Mouse (Mus musculus) forebrain, embryonic 13.5 days (tissue): Measurements from ENCODE around the gene Fsd1. TPM values are rescaled to one million over a fixed set of nuclear protein-coding genes. Genes with fewer than 3 reads are reported as not detected.

Source experiments
- ATAC-seq: fragments of 200-750 bp; cut with Nextera tagmentation; 2 replicates; pipeline ENCODE4 v1.8.0; 2017
- H3K27ac ChIP-seq: fragments of 300-500 bp; sonication (generic); 2 replicates; pipeline ENCODE4 v1.5.1; 2015; ENCODE audit warnings: inconsistent platforms, mild to moderate bottlenecking, moderate library complexity
- H3K27me3 ChIP-seq: fragments of 300-500 bp; sonication (generic); 2 replicates; pipeline ENCODE4 v1.6.1; 2015; ENCODE audit warnings: mild to moderate bottlenecking, inconsistent platforms
- H3K36me3 ChIP-seq: fragments of 300-500 bp; sonication (generic); 2 replicates; pipeline ENCODE4 v1.6.1; 2015; ENCODE audit warnings: mild to moderate bottlenecking, inconsistent platforms; ENCODE audit not compliant: poor library complexity, severe bottlenecking
- H3K4me1 ChIP-seq: fragments of 300-500 bp; sonication (generic); 2 replicates; pipeline ENCODE4 v1.6.1; 2015; ENCODE audit warnings: inconsistent platforms
- H3K4me2 ChIP-seq: fragments of 300-500 bp; sonication (generic); 2 replicates; pipeline ENCODE4 v1.6.1; 2015; ENCODE audit warnings: inconsistent platforms, mild to moderate bottlenecking, moderate library complexity
- H3K4me3 ChIP-seq: fragments of 300-500 bp; sonication (generic); 2 replicates; pipeline ENCODE4 v1.5.1; 2015; ENCODE audit warnings: mild to moderate bottlenecking, inconsistent platforms
- H3K9ac ChIP-seq: fragments of 300-500 bp; sonication (generic); 2 replicates; pipeline ENCODE4 v1.6.1; 2015; ENCODE audit warnings: mild to moderate bottlenecking, inconsistent platforms
- H3K9me3 ChIP-seq: fragments of 300-500 bp; sonication (generic); replicated peaks from 2 replicates; pipeline ENCODE4 v1.6.1; 2016; ENCODE audit warnings: inconsistent platforms
- WGBS: fragments of 180-500 bp; shearing (Covaris S2); methylation state at CpG from one replicate; pipeline ENCODE4 v1.1.7; 2015; 5-methylcytosine and 5-hydroxymethylcytosine counted together
- polyA plus RNA-seq: library from polyadenylated mRNA; unstranded; fragments of >200 nt; fragmentation: Nextera tagmentation; extraction: Ambion mirVana; gene quantifications from 2 replicates; pipeline ENCODE4 v1.2.1, GENCODE M21; 2015

Gene Fsd1
- polyA plus RNA-seq, 1 experiment from 2014 or later, result 96.0 TPM

DNA sequence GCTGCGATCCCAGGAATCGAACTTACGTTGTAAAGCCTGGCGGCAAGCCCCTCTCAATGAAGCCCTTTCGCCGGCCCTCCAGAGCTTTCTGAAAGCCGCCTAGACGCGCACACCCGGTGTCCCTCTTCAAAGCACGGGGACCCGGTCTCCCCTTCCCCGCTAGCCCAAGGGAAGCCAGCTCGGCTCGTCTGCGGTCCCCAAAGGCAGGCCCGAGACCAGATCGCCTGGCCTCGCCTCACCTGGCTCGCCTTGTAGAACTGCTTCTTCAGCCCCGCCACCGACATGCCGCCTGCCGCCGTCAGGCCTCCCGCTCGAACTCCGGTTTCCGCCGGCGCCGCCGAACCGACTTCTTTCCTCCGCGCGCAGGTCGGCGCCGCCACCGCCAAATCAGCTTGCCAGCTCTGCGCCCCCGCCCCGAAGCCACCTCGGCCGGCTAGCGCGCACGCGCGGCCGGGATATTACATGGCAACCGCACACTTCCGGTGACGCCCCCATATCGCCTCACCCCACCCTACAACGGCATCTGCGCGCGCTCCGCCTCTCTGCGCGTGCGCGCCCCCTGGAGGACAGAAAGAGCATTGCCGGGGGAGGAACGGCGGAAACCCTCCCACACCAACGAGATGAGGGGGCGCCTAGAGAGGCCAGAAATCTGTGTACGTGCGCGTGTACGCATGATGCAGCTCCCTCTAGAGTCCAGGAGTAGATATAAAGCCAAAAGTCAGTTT is 50.0 kb downstream of the Fsd1 start, which contains the start of gene Sh3gl1:
Sh3gl1 (minus strand) TSS at position 460 of the 725 bp plus-strand sequence.
- Histone ChIP-seq H3K27ac (peak within 1 kb of the TSS; percentile 86), H3K4me1 (peaks cover 39% of the 10 kb centered on the region), H3K36me3 (peaks cover 21% of the 10 kb centered on the region), H3K9me3 (no peaks in the 10 kb centered on the region), H3K9ac (peak within 1 kb of the TSS; percentile 90), H3K4me3 (peak within 1 kb of the TSS; percentile 85), H3K4me2 (peak within 1 kb of the TSS; percentile 67), H3K27me3 (no peaks in the 10 kb centered on the region)
- WGBS, result under 1% methylated on average over 74 of the region's 74 CpGs
- ATAC-seq, result peak; percentile 91

DNA sequence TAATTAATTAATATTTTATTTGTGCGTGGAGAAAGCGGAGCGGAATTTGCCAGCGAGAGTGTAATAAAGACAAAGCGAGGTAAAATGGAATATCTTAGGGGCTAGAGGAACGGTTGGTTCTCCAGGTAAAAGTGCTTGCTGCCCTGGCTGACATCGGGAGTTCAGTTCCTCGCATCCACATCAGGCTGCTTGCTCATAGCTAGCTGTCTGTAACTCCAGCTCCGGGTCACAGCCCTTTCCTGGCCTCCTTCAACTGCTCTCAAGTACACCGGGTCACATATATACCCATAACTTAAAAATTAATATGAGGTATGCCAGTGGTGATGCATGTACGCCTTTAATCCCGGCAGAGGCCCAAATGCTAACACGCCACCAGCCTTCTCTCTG is 50.6 kb downstream of the Fsd1 start:
- peak; percentile 42 for ATAC-seq
- Histone ChIP-seq H3K9me3 (no peaks in the 10 kb centered on the region), H3K9ac (no peak overlapping the region; the same call in 1 of the 2 replicates), H3K4me1 (peaks cover 44% of the 10 kb centered on the region), H3K27me3 (no peaks in the 10 kb centered on the region), H3K4me3 (peak overlapping the region; percentile 85), H3K36me3 (peaks cover 21% of the 10 kb centered on the region), H3K4me2 (peak overlapping the region; percentile 67), H3K27ac (no peak overlapping the region)
- 36% methylated on average over 13 of the region's 13 CpGs for WGBS

DNA sequence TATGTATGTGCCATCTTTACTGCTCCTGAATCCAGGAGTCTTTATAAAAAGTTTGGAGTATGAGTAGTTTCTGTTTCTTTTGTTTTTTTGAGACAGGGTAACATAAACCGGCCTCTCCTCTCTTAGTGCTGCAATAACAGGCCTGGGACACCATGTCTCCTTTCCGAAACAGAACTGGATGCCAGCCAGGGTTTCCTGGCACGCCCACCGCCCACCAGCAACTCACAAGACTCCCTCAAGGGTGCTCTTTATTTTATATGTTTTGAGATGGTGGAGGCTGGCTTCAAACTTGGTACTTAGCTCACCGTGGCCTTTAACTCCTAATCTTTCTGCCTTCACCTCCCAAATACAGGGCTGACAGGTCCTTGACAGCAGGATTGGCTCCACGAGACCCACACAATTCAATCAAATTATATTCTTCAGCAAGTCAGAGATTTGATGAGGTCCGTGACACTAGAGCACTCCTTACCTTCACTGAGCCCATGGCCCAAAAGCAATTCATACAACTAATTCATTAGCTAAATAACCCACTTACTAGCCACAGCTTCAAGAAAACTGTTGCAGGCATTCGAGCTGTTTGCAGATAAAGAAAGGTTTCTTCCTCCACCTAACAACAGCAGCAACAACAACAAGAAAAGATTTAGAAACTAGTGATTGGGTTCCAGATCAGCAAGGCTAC is 52.4 kb downstream of the Fsd1 start:
- whole genome bisulfite sequencing, result 87% methylated on average over 8 of the region's 8 CpGs

DNA sequence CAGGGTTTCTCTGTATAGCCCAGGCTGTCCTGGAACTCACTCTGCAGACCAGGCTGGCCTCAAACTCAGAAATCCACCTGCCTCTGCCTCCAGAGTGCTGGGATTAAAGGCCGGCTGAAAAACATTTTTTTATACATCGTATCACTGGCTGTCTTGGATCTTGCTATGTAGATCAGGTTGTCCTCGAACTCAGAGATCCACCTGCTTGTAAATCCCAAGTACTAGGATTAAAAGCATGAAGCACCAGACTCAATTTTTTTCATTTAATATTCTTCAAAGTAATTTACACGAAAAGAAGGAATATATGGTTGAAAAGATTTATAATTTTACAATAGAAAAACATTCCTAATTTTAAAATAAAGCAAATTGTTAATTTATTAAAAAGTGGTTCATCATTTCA is 53.0 kb downstream of the Fsd1 start:
- H3K4me1 ChIP-seq, result peaks cover 43% of the 10 kb centered on the region
- peaks cover 13% of the 10 kb centered on the region for H3K36me3 ChIP-seq
- H3K27me3 ChIP-seq, result no peaks in the 10 kb centered on the region
- peak overlapping the region; percentile 88 for H3K4me2 ChIP-seq
- no peak overlapping the region for H3K27ac ChIP-seq
- H3K9ac ChIP-seq, result no peak overlapping the region
- H3K4me3 ChIP-seq, result peak overlapping the region; percentile 79
- no peaks in the 10 kb centered on the region for H3K9me3 ChIP-seq
- ATAC-seq, result no peak
- 85% methylated on average over 4 of the region's 4 CpGs for WGBS

More for the DNA sequence above, 52.4 kb downstream of the Fsd1 start:
- Histone ChIP-seq H3K27me3 (no peaks in the 10 kb centered on the region), H3K36me3 (peaks cover 14% of the 10 kb centered on the region), H3K9me3 (no peaks in the 10 kb centered on the region), H3K4me2 (no peak overlapping the region), H3K4me3 (no peak overlapping the region), H3K9ac (no peak overlapping the region), H3K4me1 (peaks cover 49% of the 10 kb centered on the region), H3K27ac (no peak overlapping the region)
- no peak for ATAC-seq

DNA sequence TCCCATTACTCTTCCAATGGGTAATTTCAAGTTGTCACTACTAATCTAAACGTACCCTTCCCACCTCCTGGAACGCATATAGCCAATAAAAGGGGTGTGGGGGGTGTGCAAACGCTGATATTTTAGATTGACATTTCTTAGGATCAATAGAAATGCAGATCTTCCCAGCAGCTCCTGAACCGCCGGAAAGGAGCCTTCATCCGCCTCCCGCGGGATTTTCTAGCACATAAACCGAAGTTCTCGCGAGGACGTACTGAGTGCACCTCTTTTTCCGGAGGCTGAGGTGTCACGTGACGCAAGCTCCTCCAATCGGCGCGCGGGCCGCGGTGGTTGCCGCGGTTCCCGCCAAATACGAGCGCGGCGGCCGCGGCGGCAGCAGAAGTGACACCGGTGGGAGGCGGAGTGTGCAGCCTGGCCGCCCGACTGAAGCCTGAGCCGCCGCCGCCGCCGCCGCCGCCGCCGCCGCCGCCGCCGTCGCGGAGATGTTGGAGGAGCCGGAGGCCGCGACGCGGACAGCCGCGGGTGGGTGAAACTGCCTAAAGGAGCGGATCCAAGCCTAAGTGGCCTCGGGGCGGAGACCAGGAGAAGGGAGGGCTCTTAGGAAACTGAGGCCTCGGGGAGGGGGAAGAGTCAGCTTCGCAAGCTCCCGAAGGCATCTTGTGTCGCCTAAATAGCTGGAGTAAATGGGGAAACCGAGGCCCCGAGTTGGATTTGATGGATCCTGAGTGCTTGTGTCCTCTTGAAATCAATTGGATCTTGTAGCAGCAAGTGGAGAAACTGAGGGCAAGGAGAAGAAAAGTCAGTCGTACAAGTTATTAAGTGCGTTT is 53.9 kb downstream of the Fsd1 start, which contains the start of gene Chaf1a:
Chaf1a (plus strand) TSS at position 410 of the 827 bp plus-strand sequence.
- ATAC-seq, result peak; percentile 87
- Histone ChIP-seq H3K9me3 (no peaks in the 10 kb centered on the region), H3K4me2 (peak within 1 kb of the TSS; percentile 88), H3K36me3 (peaks cover 15% of the 10 kb centered on the region), H3K27me3 (no peaks in the 10 kb centered on the region), H3K4me1 (peaks cover 36% of the 10 kb centered on the region), H3K27ac (peak within 1 kb of the TSS; percentile 68), H3K4me3 (peak within 1 kb of the TSS; percentile 79), H3K9ac (peak within 1 kb of the TSS; percentile 84)
- under 1% methylated on average over 53 of the region's 68 CpGs for WGBS

DNA sequence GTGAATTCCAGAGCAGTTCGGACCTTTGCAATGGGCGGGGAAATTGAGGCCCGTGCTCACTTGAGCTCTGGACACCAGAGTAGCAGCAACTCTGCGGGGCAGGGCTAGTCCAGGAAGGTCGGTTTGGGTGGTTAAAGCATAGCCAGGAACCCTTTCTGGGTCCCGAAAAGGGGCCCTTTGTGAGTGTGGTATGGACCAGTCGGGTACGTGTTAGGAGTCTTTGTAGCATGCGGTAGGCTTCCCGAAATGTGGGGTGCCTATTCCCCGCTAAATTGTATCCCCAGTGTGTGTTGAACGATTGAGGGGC is 54.5 kb downstream of the Fsd1 start:
- H3K27ac ChIP-seq, result no peak overlapping the region
- ATAC-seq, result no peak
- WGBS, result under 1% methylated on average over 12 of the region's 12 CpGs

More for the DNA sequence above, 54.5 kb downstream of the Fsd1 start:
- Histone ChIP-seq H3K27me3 (no peaks in the 10 kb centered on the region), H3K36me3 (peaks cover 21% of the 10 kb centered on the region), H3K9ac (peak overlapping the region; percentile 84), H3K4me2 (peak overlapping the region; percentile 88), H3K9me3 (no peaks in the 10 kb centered on the region), H3K4me1 (peaks cover 30% of the 10 kb centered on the region), H3K4me3 (peak overlapping the region; percentile 79)

Other genes with a start within 250 kb of the Fsd1 start
- gene Adgre4, start 236.5 kb upstream of the Fsd1 start, polyA plus RNA-seq, result 0.06 and 0.13 TPM in 2 replicates
- gene Zfp119a, start 107.6 kb upstream of the Fsd1 start, polyA plus RNA-seq, result 10.7 and 12.1 TPM in 2 replicates
- gene Zfp959, start 94.4 kb upstream of the Fsd1 start, polyA plus RNA-seq, result 15.0 and 15.5 TPM in 2 replicates
- 6.6 and 7.3 TPM in 2 replicates for gene Zfp119b, start 37.0 kb upstream of the Fsd1 start, polyA plus RNA-seq
- 2.4 and 2.6 TPM in 2 replicates for gene Ebi3, start 33.9 kb upstream of the Fsd1 start, polyA plus RNA-seq
- 29.2 and 32.1 TPM in 2 replicates for gene Yju2, start 27.4 kb upstream of the Fsd1 start, polyA plus RNA-seq
- 102 TPM in 2 replicates for gene Shd, start 16.0 kb upstream of the Fsd1 start, polyA plus RNA-seq
- 3.9 and 4.8 TPM in 2 replicates for gene Stap2, start 19.1 kb downstream of the Fsd1 start, polyA plus RNA-seq
- gene Mpnd, start 19.2 kb downstream of the Fsd1 start, polyA plus RNA-seq, result 168 TPM in 2 replicates
- gene Sh3gl1, start 50.1 kb downstream of the Fsd1 start, polyA plus RNA-seq, result 116 and 127 TPM in 2 replicates
- 22.0 and 26.7 TPM in 2 replicates for gene Chaf1a, start 53.9 kb downstream of the Fsd1 start, polyA plus RNA-seq
- gene Ubxn6, start 88.5 kb downstream of the Fsd1 start, polyA plus RNA-seq, result 68.7 and 68.8 TPM in 2 replicates
- 163 and 169 TPM in 2 replicates for gene Hdgfl2, start 93.1 kb downstream of the Fsd1 start, polyA plus RNA-seq
- gene Plin4, start 123.3 kb downstream of the Fsd1 start, polyA plus RNA-seq, result 0.06 and 0.08 TPM in 2 replicates
- 0.27 and 0.52 TPM in 2 replicates for gene Plin5, start 131.1 kb downstream of the Fsd1 start, polyA plus RNA-seq
- not detected in 2 replicates for gene Lrg1, start 135.5 kb downstream of the Fsd1 start, polyA plus RNA-seq
- gene Sema6b, start 153.8 kb downstream of the Fsd1 start, polyA plus RNA-seq, result 4.2 and 4.3 TPM in 2 replicates
- 8.0 and 8.4 TPM in 2 replicates for gene Tnfaip8l1, start 176.0 kb downstream of the Fsd1 start, polyA plus RNA-seq
- 56.8 and 64.5 TPM in 2 replicates for gene Mydgf, start 197.4 kb downstream of the Fsd1 start, polyA plus RNA-seq
- gene Dpp9, start 232.4 kb downstream of the Fsd1 start, polyA plus RNA-seq, result 32.5 and 33.0 TPM in 2 replicates